Mouse (Mus musculus) cerebellum, adult 2 months (tissue): ENCODE results near the gene Rpl13a.

Experiments used
- CTCF ChIP-seq: fragments of 200-500 bp; IDR thresholded peaks from 2 replicates; pipeline ENCODE4 v1.5.1; 2011; ENCODE audit warnings: low read depth, mild to moderate bottlenecking, control low read depth, low read length, moderate library complexity, borderline replicate concordance; ENCODE audit not compliant: insufficient read depth
- POLR2A ChIP-seq: fragments of 200-500 bp; IDR thresholded peaks from 2 replicates; pipeline ENCODE4 v1.6.1; 2011; ENCODE audit warnings: low read length, control low read depth, borderline replicate concordance; ENCODE audit not compliant: insufficient read depth

- TF ChIP-seq CTCF: no peak
- TF ChIP-seq POLR2A: no peak
These were observed 21.4 kb downstream of the Rpl13a start for GRCm38 (mm10) chr7:45107052-45107645.
